Mouse (Mus musculus) heart, embryonic 16.5 days (tissue): Measurements from ENCODE around the gene Zfp69. TPM values are rescaled to one million over a fixed set of nuclear protein-coding genes. Genes with fewer than 3 reads are reported as not detected.

Experiments used
- ATAC-seq: fragments of 200-750 bp; cut with Nextera tagmentation; replicated peaks from 2 replicates; pipeline ENCODE4 v1.8.0; 2017; ENCODE audit warnings: moderate number of reproducible peaks; ENCODE audit not compliant: insufficient read depth, low FRiP score; ENCODE audit errors: extremely low read depth
- H3K27ac ChIP-seq: fragments of 300-500 bp; sonication (generic); 2 replicates; pipeline ENCODE4 v1.5.1; 2014; ENCODE audit warnings: mild to moderate bottlenecking, low read length, control low read depth, moderate library complexity
- H3K27me3 ChIP-seq: fragments of 300-500 bp; sonication (generic); 2 replicates; pipeline ENCODE4 v1.6.1; 2014; ENCODE audit warnings: low read length, mixed read lengths; ENCODE audit not compliant: control insufficient read depth, insufficient read depth
- H3K36me3 ChIP-seq: fragments of 300-500 bp; sonication (generic); 2 replicates; pipeline ENCODE4 v1.6.1; 2014; ENCODE audit not compliant: control insufficient read depth, insufficient read depth
- H3K4me1 ChIP-seq: fragments of 300-500 bp; sonication (generic); 2 replicates; pipeline ENCODE4 v1.6.1; 2014; ENCODE audit warnings: low read length, mixed read lengths; ENCODE audit not compliant: control insufficient read depth, insufficient read depth
- H3K4me2 ChIP-seq: fragments of 300-500 bp; sonication (generic); 2 replicates; pipeline ENCODE4 v1.6.1; 2014; ENCODE audit warnings: low read depth, mild to moderate bottlenecking, control low read depth, low read length
- H3K4me3 ChIP-seq: fragments of 300-500 bp; sonication (generic); 2 replicates; pipeline ENCODE4 v1.5.1; 2014; ENCODE audit warnings: mild to moderate bottlenecking, control low read depth, low read length
- H3K9ac ChIP-seq: fragments of 300-500 bp; sonication (generic); 2 replicates; pipeline ENCODE4 v1.6.1; 2014; ENCODE audit warnings: low read length, control low read depth
- H3K9me3 ChIP-seq: fragments of 300-500 bp; sonication (generic); replicated peaks from 2 replicates; pipeline ENCODE4 v1.6.1; 2016; ENCODE audit warnings: low read length; ENCODE audit not compliant: control insufficient read depth
- WGBS: fragments of 180-500 bp; shearing (Covaris S2); extraction: QIAGEN DNeasy Blood & Tissue Kit; methylation state at CpG from one replicate; pipeline ENCODE4 v1.1.7; 2014; 5-methylcytosine and 5-hydroxymethylcytosine counted together
- polyA plus RNA-seq: library from polyadenylated mRNA; unstranded; fragments of >200 nt; fragmentation: Nextera tagmentation; extraction: Ambion mirVana; gene quantifications from 2 replicates; pipeline ENCODE4 v1.2.1, GENCODE M21; 2015

Zfp69 gene
- polyA plus RNA-seq, 1 experiment from 2014 or later = 10.3 TPM

GRCm38 (mm10) chr4:120913443-120913842 lies 38.1 kb downstream of the Zfp69 start:
- Histone ChIP-seq H3K4me1 (no peaks in the 10 kb centered on the region), H3K27ac (no peak overlapping the region), H3K9ac (no peak overlapping the region), H3K36me3 (no peaks in the 10 kb centered on the region), H3K9me3 (no peaks in the 10 kb centered on the region), H3K4me2 (no peak overlapping the region), H3K27me3 (no peaks in the 10 kb centered on the region), H3K4me3 (no peak overlapping the region)
- ATAC-seq = no peak; the same call in 1 of the 2 replicates
- WGBS = 59% methylated on average over 8 of the region's 8 CpGs

GRCm38 (mm10) chr4:120912866-120913265 lies 38.6 kb downstream of the Zfp69 start:
- 38% methylated on average over 4 of the region's 4 CpGs for WGBS
- no peaks in the 10 kb centered on the region for H3K27me3 ChIP-seq
- H3K4me2 ChIP-seq = no peak overlapping the region
- ATAC-seq = no peak
- no peak overlapping the region for H3K4me3 ChIP-seq
- no peak overlapping the region for H3K27ac ChIP-seq
- no peaks in the 10 kb centered on the region for H3K4me1 ChIP-seq
- H3K9ac ChIP-seq = no peak overlapping the region
- no peaks in the 10 kb centered on the region for H3K9me3 ChIP-seq
- no peaks in the 10 kb centered on the region for H3K36me3 ChIP-seq

GRCm38 (mm10) chr4:120911086-120911485 lies 40.4 kb downstream of the Zfp69 start:
- 62% methylated on average over 6 of the region's 6 CpGs for WGBS
- no peak for ATAC-seq

GRCm38 (mm10) chr4:120909558-120910150 lies 41.8 kb downstream of the Zfp69 start:
- H3K4me2 ChIP-seq = peak overlapping the region; percentile 35
- H3K27me3 ChIP-seq = no peaks in the 10 kb centered on the region
- H3K4me1 ChIP-seq = no peaks in the 10 kb centered on the region
- no peak overlapping the region for H3K4me3 ChIP-seq
- no peaks in the 10 kb centered on the region for H3K9me3 ChIP-seq
- no peak overlapping the region for H3K9ac ChIP-seq
- no peak overlapping the region for H3K27ac ChIP-seq
- 28% methylated on average over 15 of the region's 15 CpGs for WGBS
- no peak for ATAC-seq
- H3K36me3 ChIP-seq = no peaks in the 10 kb centered on the region

More at GRCm38 (mm10) chr4:120911086-120911485, 40.4 kb downstream of the Zfp69 start:
- no peaks in the 10 kb centered on the region for H3K9me3 ChIP-seq
- no peak overlapping the region for H3K4me2 ChIP-seq
- H3K36me3 ChIP-seq = no peaks in the 10 kb centered on the region
- no peak overlapping the region for H3K9ac ChIP-seq
- H3K27me3 ChIP-seq = no peaks in the 10 kb centered on the region
- H3K4me1 ChIP-seq = no peaks in the 10 kb centered on the region
- no peak overlapping the region for H3K27ac ChIP-seq
- no peak overlapping the region for H3K4me3 ChIP-seq

GRCm38 (mm10) chr4:120905644-120906043 lies 45.9 kb downstream of the Zfp69 start:
- 69% methylated on average over 5 of the region's 5 CpGs for WGBS
- H3K36me3 ChIP-seq = no peaks in the 10 kb centered on the region
- ATAC-seq = no peak

GRCm38 (mm10) chr4:120904533-120904932 lies 47.0 kb downstream of the Zfp69 start:
- H3K36me3 ChIP-seq = no peaks in the 10 kb centered on the region
- H3K9ac ChIP-seq = no peak overlapping the region
- ATAC-seq = no peak
- no peak overlapping the region for H3K4me3 ChIP-seq
- no peaks in the 10 kb centered on the region for H3K9me3 ChIP-seq
- H3K27ac ChIP-seq = no peak overlapping the region
- no peaks in the 10 kb centered on the region for H3K4me1 ChIP-seq
- WGBS = 56% methylated on average over 4 of the region's 4 CpGs
- H3K27me3 ChIP-seq = no peaks in the 10 kb centered on the region
- no peak overlapping the region for H3K4me2 ChIP-seq

More at GRCm38 (mm10) chr4:120905644-120906043, 45.9 kb downstream of the Zfp69 start:
- Histone ChIP-seq H3K9ac (no peak overlapping the region), H3K4me3 (no peak overlapping the region), H3K4me1 (no peaks in the 10 kb centered on the region), H3K9me3 (no peaks in the 10 kb centered on the region), H3K4me2 (no peak overlapping the region), H3K27ac (no peak overlapping the region), H3K27me3 (no peaks in the 10 kb centered on the region)

GRCm38 (mm10) chr4:120895810-120896584 lies 55.5 kb downstream of the Zfp69 start:
- no peak for ATAC-seq
- Histone ChIP-seq H3K4me2 (no peak overlapping the region), H3K27me3 (no peaks in the 10 kb centered on the region), H3K4me3 (no peak overlapping the region), H3K27ac (no peak overlapping the region), H3K4me1 (no peaks in the 10 kb centered on the region), H3K36me3 (no peaks in the 10 kb centered on the region), H3K9ac (no peak overlapping the region), H3K9me3 (peaks cover 3% of the 10 kb centered on the region; the same call in 1 of the 2 replicates)
- 69% methylated on average over 7 of the region's 7 CpGs for WGBS

GRCm38 (mm10) chr4:120895226-120895625 lies 56.3 kb downstream of the Zfp69 start:
- Histone ChIP-seq H3K4me1 (no peaks in the 10 kb centered on the region), H3K4me2 (no peak overlapping the region), H3K9ac (no peak overlapping the region), H3K9me3 (peaks cover 3% of the 10 kb centered on the region; the same call in 1 of the 2 replicates), H3K27me3 (no peaks in the 10 kb centered on the region), H3K4me3 (no peak overlapping the region), H3K36me3 (no peaks in the 10 kb centered on the region), H3K27ac (no peak overlapping the region)
- no peak for ATAC-seq
- 80% methylated on average over 7 of the region's 7 CpGs for WGBS

GRCm38 (mm10) chr4:120894584-120894983 lies 56.9 kb downstream of the Zfp69 start:
- Histone ChIP-seq H3K36me3 (no peaks in the 10 kb centered on the region), H3K4me2 (no peak overlapping the region), H3K9me3 (peaks cover 3% of the 10 kb centered on the region; the same call in 1 of the 2 replicates), H3K9ac (no peak overlapping the region), H3K4me3 (no peak overlapping the region), H3K27ac (no peak overlapping the region), H3K4me1 (no peaks in the 10 kb centered on the region), H3K27me3 (no peaks in the 10 kb centered on the region)
- WGBS = 66% methylated on average over 11 of the region's 11 CpGs
- no peak for ATAC-seq
